Mouse (Mus musculus) adrenal gland, adult 18-20 months (tissue): Measurements from ENCODE around the gene Msx2. TPM values are rescaled to one million over a fixed set of nuclear protein-coding genes. Genes with fewer than 3 reads are reported as not detected.

Experiments used
- DNase-seq, 2 experiments: peaks; one replicate each; pipeline ENCODE4 v3.0.0; 2021 to 2022; ENCODE audit warnings: low spot score in 2 of 2
- long read RNA-seq, 2 experiments: library from polyadenylated mRNA; stranded (forward); transcript quantifications; one replicate each; pipeline ENCODE4 v2.0.0; 2021
- total RNA-seq, 2 experiments: library from RNA; stranded (reverse); gene quantifications; 1 replicate in 1 of 2; 2 replicates in 1 of 2; pipeline ENCODE4 v1.2.3; 2021

Msx2 gene
- under 1 TPM; 0.27 to 0.58 TPM for total RNA-seq
- long read RNA-seq, experiment 1, result 0 reads
- long read RNA-seq, experiment 2, partial matches to known transcripts, result 0 of 3 reads
- long read RNA-seq, experiment 2, other reads (novel, unspliced or antisense), result 0 of 3 reads

- peak; percentile 40 to 60 for DNase-seq
Measured at GRCm38 (mm10) chr13:53472614-53473124, at the start of gene Msx2. Gene Msx2, minus strand, starts transcription at chr13:53473074.

GRCm38 (mm10) chr13:53521468-53521867 lies 48.6 kb upstream of the Msx2 start:
- no peak for DNase-seq

- no peak for DNase-seq
Measured at GRCm38 (mm10) chr13:53520343-53520937, 47.6 kb upstream of the Msx2 start.

GRCm38 (mm10) chr13:53519727-53520126 lies 46.9 kb upstream of the Msx2 start:
- DNase-seq, result no peak

GRCm38 (mm10) chr13:53518306-53518705 lies 45.4 kb upstream of the Msx2 start:
- no peak for DNase-seq

DNA sequence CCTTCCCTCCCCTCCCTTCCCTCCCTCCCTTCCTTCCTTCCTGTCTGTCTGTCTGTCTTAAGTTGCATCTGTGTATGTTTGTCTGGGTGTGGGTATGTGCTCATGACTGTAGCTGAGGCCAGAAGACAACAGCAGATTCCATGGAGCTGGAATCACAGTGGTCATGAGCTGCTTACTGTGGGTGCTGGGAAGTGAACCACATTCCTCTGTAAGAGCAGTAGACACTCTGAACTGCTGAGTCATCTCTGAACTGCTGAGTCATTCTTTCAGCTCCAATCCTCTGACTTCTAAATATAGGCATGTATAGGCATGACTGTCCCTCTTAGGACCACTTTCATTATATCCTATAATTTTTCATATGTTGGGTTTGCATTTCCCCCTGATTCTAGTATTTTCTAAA lies 41.7 kb upstream of the Msx2 start:
- DNase-seq, result no peak

DNA sequence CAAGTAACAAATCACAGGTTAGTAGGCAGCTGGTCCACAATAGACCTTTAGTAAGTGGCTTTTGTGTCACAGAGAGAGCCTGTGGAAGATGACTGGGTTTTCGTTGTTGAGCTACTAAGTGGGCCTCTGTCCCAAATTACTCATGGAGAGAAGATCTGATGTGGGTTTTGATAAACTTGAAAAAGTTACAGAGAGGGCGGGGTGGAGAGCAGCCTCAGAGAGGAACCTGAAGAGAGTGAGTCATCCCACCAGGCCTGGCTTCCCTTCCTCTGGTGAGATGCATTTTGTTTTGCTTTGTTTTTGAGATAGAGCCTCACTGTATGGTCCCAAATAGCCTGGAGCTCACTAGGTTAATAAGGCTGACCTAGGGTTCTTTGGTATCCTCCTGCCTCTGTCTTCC lies 38.5 kb upstream of the Msx2 start:
- no peak for DNase-seq

- no peak for DNase-seq
Measured at GRCm38 (mm10) chr13:53502406-53502805, 29.5 kb upstream of the Msx2 start.

DNA sequence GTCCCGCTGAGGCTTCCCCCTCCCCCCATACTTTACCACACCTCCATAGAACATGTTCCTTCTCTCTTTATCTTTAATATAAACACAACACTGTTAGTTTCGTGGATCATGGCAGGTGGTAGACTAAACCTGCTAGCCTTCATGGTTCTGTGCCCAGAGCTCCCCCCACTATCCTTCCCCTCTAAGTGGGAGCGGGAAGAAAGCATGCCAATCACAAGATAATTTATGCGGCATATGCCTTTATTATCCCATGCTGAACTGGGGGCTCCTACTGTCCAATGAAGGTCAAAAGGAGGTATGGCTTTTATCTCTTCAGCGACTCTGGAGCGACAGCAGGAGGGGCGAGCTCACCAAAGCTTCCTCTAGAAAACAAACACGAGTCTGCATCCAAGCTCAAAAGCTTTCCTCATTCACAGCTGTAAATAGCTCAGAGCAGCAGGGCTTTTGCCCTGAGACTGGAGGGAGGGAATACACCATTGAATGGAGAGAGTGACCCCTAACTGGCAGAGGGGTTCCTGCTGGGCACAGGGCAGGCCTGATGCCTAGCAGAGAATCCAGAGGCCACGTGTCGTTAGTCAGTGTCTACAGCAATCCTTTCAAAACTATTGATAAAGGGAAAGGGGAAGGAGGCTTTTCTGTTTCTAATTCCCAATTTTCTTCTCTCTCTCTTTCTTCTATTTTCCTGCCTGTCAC lies 28.8 kb upstream of the Msx2 start:
- DNase-seq, result no peak

DNA sequence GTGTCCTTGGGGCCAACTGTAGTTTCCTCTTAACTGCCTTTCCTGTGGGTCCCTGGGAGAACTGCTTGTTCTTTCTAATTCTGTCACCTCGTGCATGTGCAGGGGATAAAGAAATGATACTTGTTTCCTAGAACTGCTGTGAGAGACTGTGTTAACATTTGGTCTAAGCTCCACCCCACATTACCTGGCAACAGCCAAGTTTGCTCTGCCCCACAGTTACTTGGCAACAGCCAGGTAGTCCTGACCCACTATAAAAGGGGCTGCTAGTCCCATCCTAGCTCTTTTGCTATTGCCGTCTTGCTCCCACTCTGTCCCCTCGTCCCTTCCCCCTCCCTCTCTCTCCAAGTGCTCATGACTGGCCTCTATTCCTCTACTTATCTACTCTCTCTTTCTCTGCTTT lies 28.2 kb upstream of the Msx2 start:
- DNase-seq, result no peak

- no peak for DNase-seq
Measured at GRCm38 (mm10) chr13:53486512-53486911, 13.6 kb upstream of the Msx2 start.

DNA sequence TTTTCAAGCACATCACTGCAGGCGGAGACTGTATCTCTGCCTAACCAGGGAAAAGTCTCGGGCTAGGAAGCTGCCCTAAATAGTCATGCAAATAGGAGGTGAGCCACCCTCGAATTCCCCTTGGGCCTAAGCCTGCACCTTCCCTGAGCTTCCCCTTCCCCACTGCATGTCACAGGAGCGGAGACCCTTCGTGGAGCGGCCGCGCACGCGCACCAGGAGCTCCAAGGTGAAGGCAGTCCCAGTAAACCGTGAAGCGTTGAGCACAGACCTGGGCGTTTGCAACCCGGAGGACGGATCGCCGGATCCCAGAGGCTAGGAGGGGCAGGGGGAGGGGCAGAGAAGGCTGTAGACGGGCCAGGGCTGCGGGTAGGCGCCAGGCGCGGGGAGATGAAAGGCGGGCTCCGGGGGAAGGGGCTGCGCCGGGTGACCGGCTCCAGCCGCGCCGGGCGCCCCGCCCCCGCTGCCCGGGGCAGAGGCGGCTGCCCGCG lies 2.9 kb upstream of the Msx2 start:
- DNase-seq, result peak in 1 of 2 experiments; percentile 27

DNA sequence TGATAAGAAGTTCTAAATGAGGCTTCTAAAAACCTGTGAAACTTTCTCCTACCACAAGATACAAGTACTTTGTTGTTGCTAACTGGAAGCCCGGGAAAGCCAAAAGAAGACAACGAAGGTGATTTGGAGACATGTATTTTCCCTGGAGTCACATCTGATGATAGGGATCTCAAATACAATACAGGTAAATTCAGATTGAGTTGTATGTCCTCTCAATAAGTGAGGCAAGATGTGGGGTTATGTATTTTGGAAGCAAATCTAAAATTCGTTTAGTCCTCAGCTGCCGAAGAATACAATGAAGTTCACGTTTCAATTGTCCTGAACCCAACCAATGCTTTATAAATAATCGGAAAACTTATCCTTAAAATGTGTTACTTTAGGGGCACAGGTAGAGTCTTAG lies 1.6 kb upstream of the Msx2 start:
- no peak for DNase-seq

DNA sequence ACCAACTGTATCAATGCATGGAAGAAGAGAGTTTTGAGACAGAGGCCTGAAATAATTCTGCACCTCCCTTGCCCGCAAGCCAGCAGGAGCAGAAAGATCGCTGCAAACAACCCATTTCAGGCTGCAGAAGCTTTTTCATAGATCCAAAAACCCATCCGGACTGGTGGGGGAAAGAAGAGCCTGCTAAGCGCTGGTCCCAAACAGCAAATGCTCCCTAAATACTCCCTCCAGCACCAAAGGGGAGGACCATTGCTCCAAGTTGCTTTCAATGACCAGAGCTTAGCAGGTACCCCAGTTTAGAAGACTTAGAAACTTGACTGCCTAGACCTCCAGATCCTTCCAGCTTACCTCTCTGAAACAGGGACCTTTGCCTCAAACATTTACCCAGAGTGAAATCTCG lies 1.1 kb upstream of the Msx2 start:
- no peak for DNase-seq

DNA sequence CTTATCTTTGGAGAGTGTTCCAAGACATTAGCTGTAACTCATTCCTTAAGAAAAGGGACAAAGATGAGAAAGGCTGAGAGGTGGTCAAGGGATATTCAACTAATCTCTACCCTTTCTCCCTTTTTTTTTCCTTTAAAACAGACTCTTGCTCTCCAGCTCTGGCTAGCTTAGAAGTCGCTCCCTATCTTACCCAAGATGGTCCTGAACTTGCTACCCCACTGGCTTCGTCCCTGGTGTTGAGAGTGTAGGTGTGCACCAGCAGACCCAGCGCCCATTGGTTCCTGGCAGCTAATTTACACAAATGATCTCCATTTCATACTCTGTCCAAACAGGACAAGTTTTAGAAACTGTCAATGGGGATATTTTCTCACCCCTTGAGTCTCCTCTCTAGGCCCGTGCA lies 417 bp upstream of the Msx2 start:
- no peak for DNase-seq

DNA sequence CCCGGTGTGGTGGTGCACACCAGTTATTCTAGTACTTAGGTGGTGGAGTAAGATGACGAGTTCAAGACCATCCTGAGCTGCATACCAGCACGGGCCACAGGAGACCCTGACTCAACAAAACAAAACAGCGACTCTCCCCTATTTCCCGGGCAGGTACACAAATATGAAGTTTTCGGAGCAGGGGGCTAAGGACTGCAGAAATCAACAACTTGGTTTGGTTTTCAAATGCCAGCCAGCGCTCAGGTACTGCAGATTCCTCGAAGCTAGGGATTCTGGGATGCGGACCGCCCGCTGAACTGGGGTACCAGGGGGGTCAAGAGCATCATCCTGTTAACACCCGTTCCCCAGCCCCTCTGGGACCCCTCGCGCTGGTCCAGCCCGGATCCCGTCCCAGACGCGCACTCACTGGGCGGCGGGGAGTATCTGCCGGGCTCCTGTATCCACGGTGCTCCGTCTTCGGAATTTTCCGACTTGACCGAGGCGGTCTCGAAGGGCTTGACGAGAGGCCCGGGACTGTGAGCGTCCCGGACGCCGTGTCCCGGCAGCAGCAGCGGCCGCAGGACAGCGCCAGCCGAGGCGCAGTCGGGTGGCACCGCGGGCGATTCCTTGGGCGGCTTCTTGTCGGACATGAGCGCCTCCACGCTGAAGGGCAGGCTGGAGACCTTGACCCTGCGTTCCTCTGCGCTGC lies 804 bp downstream of the Msx2 start:
- DNase-seq, result peak in 1 of 2 experiments; percentile 26

DNA sequence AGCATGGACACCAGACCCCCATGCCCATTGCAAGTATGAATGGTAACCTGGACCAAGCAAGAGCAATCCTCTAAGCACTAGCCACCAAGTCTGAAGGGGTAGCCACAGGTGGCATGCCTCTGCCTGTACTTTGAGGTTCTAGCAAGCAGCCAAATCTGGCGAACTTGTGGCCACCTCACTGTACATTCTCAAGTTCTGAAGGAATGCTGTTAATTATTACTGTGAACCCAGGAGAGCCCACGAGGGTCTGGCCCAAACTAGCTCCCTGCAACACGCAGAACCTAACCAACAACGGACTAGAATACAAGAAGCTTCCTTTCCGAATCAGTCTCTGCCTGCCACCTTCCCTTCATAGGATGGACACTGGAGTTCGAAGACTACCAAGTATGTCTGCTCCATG lies 1.5 kb downstream of the Msx2 start:
- no peak for DNase-seq

DNA sequence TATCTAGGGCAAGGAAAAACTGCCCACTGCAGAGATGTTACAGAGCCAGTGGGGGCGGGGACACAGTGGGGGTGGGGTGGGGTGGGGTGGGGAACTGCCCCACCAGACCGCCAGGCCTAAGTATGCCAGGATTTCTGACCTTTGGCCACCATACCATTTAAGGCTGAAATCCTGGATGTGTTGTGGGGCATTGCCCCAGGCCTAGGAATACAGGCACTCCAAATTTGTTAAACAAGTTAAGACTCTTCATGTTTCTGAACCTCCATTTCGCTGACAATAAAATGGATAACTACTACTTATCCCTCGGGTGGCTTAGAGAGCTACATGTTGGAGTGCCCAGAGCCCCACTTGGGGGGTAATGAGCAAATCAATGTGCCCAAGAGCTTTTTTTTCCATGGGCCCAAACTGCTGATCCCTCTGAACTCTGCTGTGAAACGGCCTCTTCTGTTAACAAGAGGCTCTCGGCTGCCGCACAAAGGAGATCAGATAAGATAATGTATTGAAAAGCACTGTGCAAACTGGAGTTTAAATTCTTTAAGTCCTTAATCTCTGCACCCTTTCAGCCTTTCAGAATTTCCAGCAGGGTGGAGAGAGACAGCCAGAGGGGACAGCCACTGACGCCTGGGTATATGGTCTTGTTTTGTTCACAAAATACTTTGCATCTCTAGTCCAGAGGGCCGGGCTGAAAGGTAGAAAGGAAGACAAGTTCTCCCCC lies 2.3 kb downstream of the Msx2 start:
- DNase-seq, result no peak

DNA sequence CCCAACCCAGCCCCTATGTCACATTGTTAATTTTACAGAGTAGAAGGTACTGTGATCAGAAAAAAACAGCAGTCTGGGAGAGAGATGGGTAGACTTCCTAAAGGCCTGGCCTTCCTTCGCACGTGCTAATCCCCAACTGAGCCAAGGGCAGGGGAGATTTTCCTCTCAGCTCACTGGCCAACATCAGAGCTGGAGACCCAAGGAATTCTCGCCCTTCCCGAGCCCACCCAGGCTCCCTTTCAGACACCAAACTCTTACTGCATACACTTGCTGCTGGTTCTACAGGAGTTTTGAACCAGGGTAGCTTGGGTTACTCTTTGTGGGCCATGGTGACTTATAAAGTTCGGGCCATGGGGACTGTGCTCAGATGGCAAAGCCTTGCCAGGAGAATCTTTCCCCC lies 3.1 kb downstream of the Msx2 start:
- no peak for DNase-seq

DNA sequence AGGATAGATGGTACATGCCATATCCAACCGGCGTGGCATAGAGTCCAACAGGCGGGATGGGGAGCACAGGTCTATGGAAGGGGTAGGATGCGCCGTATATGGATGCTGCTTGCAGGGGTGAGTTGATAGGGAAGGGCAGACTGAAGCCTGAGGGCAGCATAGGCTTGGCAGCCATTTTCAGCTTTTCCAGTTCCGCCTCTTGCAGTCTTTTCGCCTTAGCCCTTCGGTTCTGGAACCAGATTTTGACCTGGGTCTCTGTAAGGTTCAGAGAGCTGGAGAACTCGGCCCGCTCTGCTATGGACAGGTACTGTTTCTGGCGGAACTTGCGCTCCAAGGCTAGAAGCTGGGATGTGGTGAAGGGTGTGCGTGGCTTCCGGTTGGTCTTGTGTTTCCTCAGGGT lies 4.7 kb downstream of the Msx2 start:
- DNase-seq, result no peak

DNA sequence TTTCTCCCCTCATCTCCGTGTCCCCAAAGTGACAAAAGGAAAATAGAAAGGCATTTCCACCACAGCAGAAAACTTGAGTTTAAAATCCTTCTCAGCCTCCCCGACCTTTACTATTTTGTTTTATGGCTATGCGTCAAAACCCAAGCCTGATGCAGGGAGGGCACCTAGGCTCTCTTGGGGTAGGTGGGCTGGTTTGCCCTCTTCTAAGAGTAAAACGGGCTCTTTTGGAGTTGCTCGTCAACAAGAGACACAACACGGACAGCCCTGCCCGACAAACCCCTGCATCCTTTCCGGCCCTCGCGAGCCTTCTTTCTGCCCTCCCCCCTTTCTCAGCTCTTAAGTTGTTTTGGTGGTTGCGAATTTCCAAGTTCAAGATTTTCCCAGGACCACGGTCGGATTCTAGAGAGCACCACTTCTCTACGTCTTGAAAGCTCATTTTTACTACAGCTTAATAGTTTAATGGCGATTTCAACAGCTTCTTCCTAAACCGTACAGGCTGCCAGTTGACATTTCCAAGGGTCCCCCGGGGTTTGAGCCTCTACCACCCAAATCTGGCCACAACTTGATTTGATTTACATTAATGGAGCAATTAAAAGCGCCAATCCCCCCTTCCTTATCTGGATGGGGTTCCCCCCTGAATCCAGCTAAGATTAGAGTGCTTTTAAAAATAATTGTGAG lies 6.5 kb downstream of the Msx2 start:
- DNase-seq, result no peak
